Mouse (Mus musculus) heart, embryonic 11.5 days (tissue): ENCODE results near the gene Npw. TPM values are rescaled to one million over a fixed set of nuclear protein-coding genes. Genes with fewer than 3 reads are reported as not detected.

ENCODE experiments used
- ATAC-seq: fragments of 200-750 bp; cut with Nextera tagmentation; replicated peaks from 2 replicates; pipeline ENCODE4 v1.8.0; 2017; ENCODE audit warnings: moderate library complexity; ENCODE audit not compliant: insufficient number of reproducible peaks, low FRiP score, low TSS enrichment
- H3K27ac ChIP-seq: fragments of 300-500 bp; sonication (generic); 2 replicates; pipeline ENCODE4 v1.5.1; 2014; ENCODE audit warnings: mild to moderate bottlenecking, low read depth, low read length
- H3K27me3 ChIP-seq: fragments of 300-500 bp; sonication (generic); 2 replicates; pipeline ENCODE4 v1.6.1; 2014; ENCODE audit warnings: mild to moderate bottlenecking, low read length, mixed read lengths; ENCODE audit not compliant: control insufficient read depth, insufficient read depth
- H3K36me3 ChIP-seq: fragments of 300-500 bp; sonication (generic); 2 replicates; pipeline ENCODE4 v1.6.1; 2014; ENCODE audit warnings: mild to moderate bottlenecking, low read length, moderate library complexity, mixed read lengths; ENCODE audit not compliant: control insufficient read depth, insufficient read depth
- H3K4me1 ChIP-seq: fragments of 300-500 bp; sonication (generic); 2 replicates; pipeline ENCODE4 v1.6.1; 2014; ENCODE audit warnings: low read length; ENCODE audit not compliant: control insufficient read depth, insufficient read depth
- H3K4me2 ChIP-seq: fragments of 300-500 bp; sonication (generic); 2 replicates; pipeline ENCODE4 v1.6.1; 2014; ENCODE audit warnings: mild to moderate bottlenecking, moderate library complexity
- H3K4me3 ChIP-seq: fragments of 300-500 bp; sonication (generic); 2 replicates; pipeline ENCODE4 v1.5.1; 2014; ENCODE audit warnings: low read depth, low read length
- H3K9ac ChIP-seq: fragments of 300-500 bp; sonication (generic); 2 replicates; pipeline ENCODE4 v1.6.1; 2014; ENCODE audit warnings: mild to moderate bottlenecking, low read depth, low read length, moderate library complexity
- H3K9me3 ChIP-seq: fragments of 300-500 bp; sonication (generic); replicated peaks from 2 replicates; pipeline ENCODE4 v1.6.1; 2016; ENCODE audit warnings: low read length; ENCODE audit not compliant: control insufficient read depth
- WGBS: fragments of 180-500 bp; shearing (Covaris S2); extraction: QIAGEN DNeasy Blood & Tissue Kit; methylation state at CpG from one replicate; pipeline ENCODE4 v1.1.7; 2014; ENCODE audit not compliant: insufficient replicate concordance; 5-methylcytosine and 5-hydroxymethylcytosine counted together
- polyA plus RNA-seq: library from polyadenylated mRNA; unstranded; fragments of >200 nt; fragmentation: Nextera tagmentation; extraction: Ambion mirVana; gene quantifications from 2 replicates; pipeline ENCODE4 v1.2.1, GENCODE M21; 2014

Npw gene
- polyA plus RNA-seq, 1 experiment from 2014 or later = not detected

- Histone ChIP-seq H3K9ac (no peak overlapping the region), H3K27ac (no peak overlapping the region), H3K4me3 (no peak overlapping the region), H3K4me1 (peaks cover 39% of the 10 kb centered on the region), H3K9me3 (no peaks in the 10 kb centered on the region), H3K36me3 (peaks cover 2% of the 10 kb centered on the region; the same call in 1 of the 2 replicates), H3K4me2 (no peak overlapping the region), H3K27me3 (peaks cover 45% of the 10 kb centered on the region)
- WGBS = 85% methylated on average over 14 of the region's 14 CpGs
- ATAC-seq = no peak
Observed at GRCm38 (mm10) chr17:24641944-24642343, 16.3 kb downstream of the Npw start.

- Histone ChIP-seq H3K4me2 (no peak overlapping the region), H3K27me3 (peaks cover 45% of the 10 kb centered on the region), H3K36me3 (peaks cover 2% of the 10 kb centered on the region; the same call in 1 of the 2 replicates), H3K27ac (no peak overlapping the region), H3K9ac (no peak overlapping the region), H3K9me3 (no peaks in the 10 kb centered on the region), H3K4me3 (no peak overlapping the region), H3K4me1 (peaks cover 41% of the 10 kb centered on the region)
- ATAC-seq = no peak
- WGBS = 91% methylated on average over 15 of the region's 15 CpGs
Observed at GRCm38 (mm10) chr17:24640581-24640980, 17.7 kb downstream of the Npw start.

- ATAC-seq = no peak
- Histone ChIP-seq H3K9ac (peak overlapping the region; percentile 22; the same call in 1 of the 2 replicates), H3K4me1 (peaks cover 36% of the 10 kb centered on the region), H3K9me3 (no peaks in the 10 kb centered on the region), H3K4me2 (no peak overlapping the region), H3K4me3 (no peak overlapping the region), H3K27ac (peak overlapping the region; percentile 71), H3K36me3 (peaks cover 2% of the 10 kb centered on the region; the same call in 1 of the 2 replicates), H3K27me3 (peaks cover 45% of the 10 kb centered on the region)
- WGBS = 84% methylated on average over 7 of the region's 7 CpGs
Observed at GRCm38 (mm10) chr17:24640119-24640518, 18.1 kb downstream of the Npw start.

GRCm38 (mm10) chr17:24639571-24639988 is 18.7 kb downstream of the Npw start:
- no peak; the same call in 1 of the 2 replicates for ATAC-seq
- peak overlapping the region; percentile 71 for H3K27ac ChIP-seq
- peaks cover 31% of the 10 kb centered on the region for H3K4me1 ChIP-seq

GRCm38 (mm10) chr17:24638840-24639239 is 19.4 kb downstream of the Npw start:
- H3K9ac ChIP-seq = no peak overlapping the region
- H3K27me3 ChIP-seq = peaks cover 54% of the 10 kb centered on the region
- H3K4me2 ChIP-seq = no peak overlapping the region
- 69% methylated on average over 9 of the region's 9 CpGs for WGBS
- no peak for ATAC-seq
- H3K4me3 ChIP-seq = no peak overlapping the region
- peaks cover 2% of the 10 kb centered on the region; the same call in 1 of the 2 replicates for H3K36me3 ChIP-seq
- H3K4me1 ChIP-seq = peaks cover 24% of the 10 kb centered on the region
- H3K9me3 ChIP-seq = no peaks in the 10 kb centered on the region
- peak overlapping the region; percentile 54 for H3K27ac ChIP-seq

More at GRCm38 (mm10) chr17:24639571-24639988, 18.7 kb downstream of the Npw start:
- 59% methylated on average over 5 of the region's 5 CpGs for WGBS
- H3K4me3 ChIP-seq = no peak overlapping the region
- peaks cover 2% of the 10 kb centered on the region; the same call in 1 of the 2 replicates for H3K36me3 ChIP-seq
- peak overlapping the region; percentile 22; the same call in 1 of the 2 replicates for H3K9ac ChIP-seq
- H3K9me3 ChIP-seq = no peaks in the 10 kb centered on the region
- H3K27me3 ChIP-seq = peaks cover 49% of the 10 kb centered on the region
- H3K4me2 ChIP-seq = no peak overlapping the region

- Histone ChIP-seq H3K27me3 (peaks cover 54% of the 10 kb centered on the region), H3K9ac (no peak overlapping the region), H3K4me2 (no peak overlapping the region), H3K27ac (no peak overlapping the region), H3K4me1 (peaks cover 24% of the 10 kb centered on the region), H3K9me3 (no peaks in the 10 kb centered on the region), H3K36me3 (peaks cover 2% of the 10 kb centered on the region; the same call in 1 of the 2 replicates), H3K4me3 (no peak overlapping the region)
- ATAC-seq = no peak
- 89% methylated on average over 4 of the region's 4 CpGs for WGBS
Observed at GRCm38 (mm10) chr17:24638214-24638613, 20.0 kb downstream of the Npw start.

GRCm38 (mm10) chr17:24636781-24637481 is 21.3 kb downstream of the Npw start:
- Histone ChIP-seq H3K27ac (no peak overlapping the region), H3K27me3 (peaks cover 42% of the 10 kb centered on the region)
- 59% methylated on average over 5 of the region's 5 CpGs for WGBS

GRCm38 (mm10) chr17:24635694-24636093 is 22.6 kb downstream of the Npw start:
- H3K4me3 ChIP-seq = no peak overlapping the region
- H3K4me2 ChIP-seq = no peak overlapping the region
- 85% methylated on average over 5 of the region's 5 CpGs for WGBS
- peaks cover 36% of the 10 kb centered on the region for H3K27me3 ChIP-seq
- no peak overlapping the region for H3K9ac ChIP-seq
- H3K27ac ChIP-seq = no peak overlapping the region
- H3K4me1 ChIP-seq = peaks cover 34% of the 10 kb centered on the region
- H3K36me3 ChIP-seq = peaks cover 2% of the 10 kb centered on the region; the same call in 1 of the 2 replicates
- no peaks in the 10 kb centered on the region for H3K9me3 ChIP-seq
- ATAC-seq = no peak

More at GRCm38 (mm10) chr17:24636781-24637481, 21.3 kb downstream of the Npw start:
- no peak overlapping the region for H3K9ac ChIP-seq
- peaks cover 30% of the 10 kb centered on the region for H3K4me1 ChIP-seq
- no peak for ATAC-seq
- no peak overlapping the region for H3K4me2 ChIP-seq
- no peak overlapping the region for H3K4me3 ChIP-seq
- H3K36me3 ChIP-seq = peaks cover 2% of the 10 kb centered on the region; the same call in 1 of the 2 replicates
- H3K9me3 ChIP-seq = no peaks in the 10 kb centered on the region
